Mouse (Mus musculus) olfactory bulb, adult 2 months (tissue): ENCODE measurements at regions not wholly inside any gene's neighbourhood (a gene's known extent, or its start where the extent isn't known, plus 50 kb on each side); places are given as distances from the start of the nearest gene placed in this dataset.

ENCODE experiments used
- CTCF ChIP-seq: fragments of 200-500 bp; IDR thresholded peaks from 2 replicates; pipeline ENCODE4 v1.5.1; 2012; ENCODE audit warnings: low read depth, mild to moderate bottlenecking, low read length, moderate library complexity; ENCODE audit not compliant: insufficient read depth
- POLR2A ChIP-seq: fragments of 200-500 bp; IDR thresholded peaks from 2 replicates; pipeline ENCODE4 v1.6.1; 2012; ENCODE audit warnings: mild to moderate bottlenecking, low read depth, low read length, moderate library complexity; ENCODE audit not compliant: insufficient read depth

- TF ChIP-seq CTCF: no peak
- TF ChIP-seq POLR2A: no peak
Measured at GRCm38 (mm10) chr11:19380935-19381334, 362.1 kb upstream of the Meis1 start.
